Comparison of ENCODE assay signal across 27 mouse cellular contexts in genomic region chr1:148720980-148721379, GRCm38 (mm10).
"Had no signal": no experiment of that assay in that cellular context is flagged by ENCODE, and none has a peak within 500 bp of the region (broad histone marks: within the 10 kb centered on the region; RNA-seq: fewer than 3 reads in every experiment).

No protein-coding gene starts in this region.

- H3K9ac ChIP-seq: heart, embryonic 13.5 days; heart, embryonic 15.5 days; hindbrain, embryonic 13.5 days; hindbrain, embryonic 15.5 days; kidney, embryonic 15.5 days; limb, embryonic 13.5 days; limb, embryonic 15.5 days; liver, embryonic 13.5 days; liver, embryonic 15.5 days; liver, postnatal 0 days had no signal

- H3K4me1 ChIP-seq: heart, embryonic 13.5 days; heart, embryonic 15.5 days; hindbrain, embryonic 13.5 days; hindbrain, embryonic 15.5 days; kidney, embryonic 15.5 days; limb, embryonic 13.5 days; limb, embryonic 15.5 days; liver, embryonic 13.5 days; liver, embryonic 15.5 days had no signal

- H3K27ac ChIP-seq: heart, adult 2 months; heart, embryonic 13.5 days; heart, embryonic 15.5 days; hindbrain, embryonic 13.5 days; hindbrain, embryonic 15.5 days; hindbrain, postnatal 0 days; kidney, embryonic 15.5 days; kidney, postnatal 0 days; limb, embryonic 13.5 days; limb, embryonic 15.5 days; liver, embryonic 13.5 days; liver, embryonic 15.5 days had no signal

- H3K4me3 ChIP-seq: heart, adult 2 months; heart, embryonic 13.5 days; heart, embryonic 15.5 days; hindbrain, embryonic 13.5 days; hindbrain, embryonic 15.5 days; kidney, embryonic 15.5 days; limb, embryonic 13.5 days; limb, embryonic 15.5 days; liver, embryonic 13.5 days; liver, embryonic 15.5 days had no signal

- H3K27me3 ChIP-seq: heart, embryonic 13.5 days; heart, embryonic 15.5 days; hindbrain, embryonic 13.5 days; hindbrain, embryonic 15.5 days; kidney, embryonic 15.5 days; limb, embryonic 13.5 days; limb, embryonic 15.5 days; liver, embryonic 13.5 days; liver, embryonic 15.5 days had no signal

- ATAC-seq: hindbrain, postnatal 0 days; intestine, embryonic 16.5 days; liver, postnatal 0 days had no signal

- DNase-seq: gastrocnemius, postnatal 14 days; gastrocnemius, postnatal 36 days; heart, adult 2 months; heart, postnatal 14 days; heart, postnatal 36 days; kidney, adult 11 months; kidney, adult 2 months; kidney, adult 9 months; kidney, postnatal 14 days; kidney, postnatal 36 days; layer of hippocampus, adult 9-11 months; layer of hippocampus, postnatal 36 days; left cerebral cortex, postnatal 4 days; liver, embryonic 13.5 days; liver, postnatal 0 days had no signal

- H3K9me3 ChIP-seq: heart, embryonic 13.5 days; heart, embryonic 15.5 days; hindbrain, embryonic 13.5 days; hindbrain, embryonic 15.5 days; kidney, embryonic 15.5 days; limb, embryonic 13.5 days; limb, embryonic 15.5 days; liver, embryonic 13.5 days; liver, embryonic 15.5 days had no signal

- H3K36me3 ChIP-seq: heart, embryonic 13.5 days; heart, embryonic 15.5 days; hindbrain, embryonic 13.5 days; hindbrain, embryonic 15.5 days; kidney, embryonic 15.5 days; limb, embryonic 13.5 days; limb, embryonic 15.5 days; liver, embryonic 13.5 days; liver, embryonic 15.5 days had no signal

- H3K4me2 ChIP-seq: heart, embryonic 11.5 days; heart, embryonic 13.5 days; heart, embryonic 15.5 days; hindbrain, embryonic 13.5 days; hindbrain, embryonic 15.5 days; kidney, embryonic 15.5 days; limb, embryonic 13.5 days; limb, embryonic 15.5 days; liver, embryonic 13.5 days; liver, embryonic 15.5 days had no signal
